Mouse (Mus musculus) megakaryocyte-erythroid progenitor cell, adult 5-6 weeks (primary cell): ENCODE data around the gene Hdgfl3. TPM values are rescaled to one million over a fixed set of nuclear protein-coding genes. Genes with fewer than 3 reads are reported as not detected.
A peak's percentile ranks its signal among the peaks of the same experiment; 100 is the strongest.

Source experiments
- ATAC-seq: replicated peaks from 2 replicates; pipeline ENCODE4 v1.8.0; 2016; ENCODE audit warnings: mild to moderate bottlenecking, inconsistent platforms; ENCODE audit not compliant: severe bottlenecking, poor library complexity, low FRiP score, low TSS enrichment
- total RNA-seq, 2 experiments: library from RNA; stranded (forward) in 1 of 2; stranded (reverse) in 1 of 2; fragments of 200-1000, 215-1000 nt in 1 of 2; fragments of >200 nt in 1 of 2; fragmentation: Nextera tagmentation in 1 of 2; gene quantifications; 2 replicates each; pipeline ENCODE4 v1.2.3; 2014 to 2017

Gene Hdgfl3
- total RNA-seq (2014; fragmentation: Nextera tagmentation) (0.32 and 0.76 TPM in 2 replicates), total RNA-seq (2017) (0.56 and 3.6 TPM in 2 replicates)

DNA sequence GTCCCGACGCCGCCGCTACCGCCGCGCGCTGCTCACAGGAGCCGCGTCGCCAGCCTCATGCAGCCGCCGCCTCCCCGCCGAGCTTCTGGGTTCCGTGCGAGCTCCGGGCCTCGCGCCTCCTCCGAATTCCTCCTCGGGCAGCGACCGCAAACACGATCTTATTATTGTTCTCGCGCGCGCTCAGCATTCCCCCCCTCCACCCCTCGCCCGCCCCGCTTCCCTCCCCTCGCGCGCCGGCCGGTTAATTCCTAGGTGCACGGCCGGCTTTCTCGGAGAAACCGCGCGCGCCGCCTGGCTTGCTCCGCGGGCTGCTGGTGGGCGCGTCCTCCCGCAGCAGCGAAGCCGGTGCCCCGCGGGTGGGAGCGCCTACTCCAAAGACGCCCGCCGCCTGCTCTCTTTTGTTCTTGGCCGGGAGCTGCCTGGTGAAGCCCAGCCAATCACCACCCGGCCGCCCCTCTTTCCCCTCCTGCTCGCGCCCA lies at the start of gene Hdgfl3:
Gene Hdgfl3, minus strand, starts transcription at position 207 of the 479 bp plus-strand sequence.
- ATAC-seq: 0 out of 2 replicates have a peak, but pooled peaks have one; percentile 26

DNA sequence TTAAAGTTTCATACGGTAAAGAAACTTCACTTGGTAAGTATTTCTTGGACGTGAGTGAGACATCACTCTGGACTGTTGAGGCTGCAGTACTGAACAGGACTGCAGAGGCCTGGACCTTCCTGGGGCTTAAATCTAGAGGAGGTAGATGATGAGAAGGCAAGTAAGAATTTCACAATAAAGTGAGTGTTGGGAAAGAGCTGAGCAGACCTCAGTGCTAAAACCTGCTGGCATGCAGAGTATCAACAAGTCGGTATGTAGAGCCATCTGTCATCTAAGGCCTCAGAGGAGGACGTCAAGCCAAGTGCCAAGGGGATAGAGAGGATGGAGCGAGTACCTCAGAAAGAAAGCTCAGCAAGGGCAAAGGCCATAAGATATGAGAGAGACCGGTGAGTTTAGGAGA lies 49.4 kb upstream of the Hdgfl3 start:
- no peak for ATAC-seq

DNA sequence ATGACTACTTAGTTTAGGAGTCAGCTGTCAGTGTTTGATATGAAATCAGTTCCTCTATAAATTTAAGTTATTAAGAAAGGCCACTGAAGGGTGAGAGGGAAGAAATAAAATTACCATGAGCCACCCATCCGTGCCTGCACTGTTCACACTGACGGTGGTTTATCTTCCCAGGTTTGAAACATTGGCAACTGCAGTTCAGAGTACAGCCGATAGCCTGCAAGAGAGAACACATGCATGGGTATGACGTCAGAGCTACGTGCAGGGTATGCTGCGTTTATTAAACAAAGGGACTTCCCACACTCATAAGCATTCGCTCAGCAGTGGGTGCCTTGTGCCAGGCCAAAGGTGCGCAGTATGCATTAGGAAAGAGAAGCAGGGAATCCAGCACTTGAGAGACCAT lies 44.0 kb upstream of the Hdgfl3 start:
- ATAC-seq: no peak

DNA sequence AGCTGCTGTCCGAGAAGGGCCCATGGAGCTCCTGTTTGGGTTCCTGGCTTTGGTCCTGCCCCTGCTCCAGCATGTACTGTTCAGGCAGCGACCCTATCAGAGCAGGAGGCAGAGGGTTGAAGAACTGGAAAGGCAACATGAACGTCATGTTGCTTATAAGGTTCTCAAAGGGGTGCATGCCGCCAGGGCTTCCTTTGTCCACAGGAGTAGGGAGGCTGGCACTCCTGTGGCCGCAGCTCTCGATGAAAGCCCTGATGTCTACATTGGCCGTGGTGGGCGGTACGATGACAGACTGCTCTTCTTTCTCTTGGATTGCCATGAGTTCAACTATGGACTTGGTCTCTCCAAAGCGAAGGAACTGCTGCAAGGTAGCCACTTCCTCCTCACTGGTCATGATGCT lies 40.3 kb upstream of the Hdgfl3 start:
- ATAC-seq: no peak

- ATAC-seq: no peak
These were observed 39.7 kb upstream of the Hdgfl3 start for GRCm38 (mm10) chr7:81973939-81974338.

GRCm38 (mm10) chr7:81973339-81973738 lies 39.1 kb upstream of the Hdgfl3 start:
- no peak for ATAC-seq

GRCm38 (mm10) chr7:81968975-81969374 lies 34.7 kb upstream of the Hdgfl3 start:
- no peak for ATAC-seq

DNA sequence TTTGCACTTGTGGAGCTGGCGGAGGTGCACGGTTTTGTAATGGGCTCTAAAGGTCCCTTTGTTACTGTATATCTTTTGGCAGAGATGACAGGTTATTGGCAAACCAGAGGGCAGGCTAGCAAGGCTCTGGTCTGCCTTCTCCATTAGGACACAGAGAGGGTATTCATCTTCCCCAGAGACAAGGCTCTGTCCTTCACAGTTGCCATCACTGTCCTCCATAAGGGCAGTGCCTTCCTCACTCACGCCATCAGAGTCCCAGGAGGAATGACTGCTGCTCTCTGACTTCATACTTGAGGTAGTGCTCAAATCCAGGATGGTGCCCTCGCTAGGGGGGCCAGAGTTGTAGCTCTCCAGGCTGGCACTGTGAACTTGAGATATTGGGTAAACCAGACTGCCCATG lies 34.2 kb upstream of the Hdgfl3 start:
- ATAC-seq: no peak

GRCm38 (mm10) chr7:81966195-81966594 lies 31.9 kb upstream of the Hdgfl3 start:
- no peak for ATAC-seq

GRCm38 (mm10) chr7:81959704-81960103 lies 25.4 kb upstream of the Hdgfl3 start:
- ATAC-seq: 0 out of 2 replicates have a peak, but pooled peaks have one; percentile 57

DNA sequence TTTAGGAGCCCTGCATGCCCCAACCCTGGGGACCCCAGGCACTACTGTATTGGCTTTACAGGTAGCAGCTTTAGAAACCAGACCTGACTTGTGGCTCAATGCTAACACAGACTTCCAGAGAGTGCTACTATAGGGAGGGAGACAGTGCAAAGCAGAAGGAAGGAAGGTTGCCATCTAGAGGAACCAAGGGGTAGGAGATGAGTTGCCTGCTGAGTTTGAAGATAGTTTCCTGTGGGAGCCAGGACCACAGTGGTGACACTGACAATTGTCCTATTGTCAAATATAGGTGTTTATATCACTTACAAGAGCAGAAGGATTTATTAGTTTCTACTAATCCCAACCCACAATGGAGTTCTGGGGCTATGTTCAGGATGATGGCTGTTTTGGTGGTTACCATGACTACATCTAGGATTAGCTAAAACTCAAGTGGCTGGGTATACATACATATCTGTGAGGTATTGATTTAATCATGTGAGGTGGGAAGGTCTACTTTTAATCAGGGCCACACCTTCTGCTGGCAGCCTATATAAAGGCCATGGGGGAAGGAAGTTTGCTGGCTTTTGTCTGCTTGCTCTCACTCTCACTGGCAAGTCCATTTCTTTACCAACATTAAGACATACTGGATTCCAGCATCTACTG lies 20.1 kb upstream of the Hdgfl3 start:
- no peak for ATAC-seq

GRCm38 (mm10) chr7:81950499-81950898 lies 16.2 kb upstream of the Hdgfl3 start:
- ATAC-seq: no peak

GRCm38 (mm10) chr7:81945398-81945797 lies 11.1 kb upstream of the Hdgfl3 start:
- no peak for ATAC-seq

- ATAC-seq: 0 out of 2 replicates have a peak, but pooled peaks have one; percentile 30
These were observed 533 bp upstream of the Hdgfl3 start for GRCm38 (mm10) chr7:81934806-81935205.

- peak; percentile 25; the same call in 1 of the 2 replicates for ATAC-seq
These were observed 539 bp downstream of the Hdgfl3 start for GRCm38 (mm10) chr7:81933601-81934266.

GRCm38 (mm10) chr7:81933061-81933600 lies 1.1 kb downstream of the Hdgfl3 start:
- ATAC-seq: no peak

DNA sequence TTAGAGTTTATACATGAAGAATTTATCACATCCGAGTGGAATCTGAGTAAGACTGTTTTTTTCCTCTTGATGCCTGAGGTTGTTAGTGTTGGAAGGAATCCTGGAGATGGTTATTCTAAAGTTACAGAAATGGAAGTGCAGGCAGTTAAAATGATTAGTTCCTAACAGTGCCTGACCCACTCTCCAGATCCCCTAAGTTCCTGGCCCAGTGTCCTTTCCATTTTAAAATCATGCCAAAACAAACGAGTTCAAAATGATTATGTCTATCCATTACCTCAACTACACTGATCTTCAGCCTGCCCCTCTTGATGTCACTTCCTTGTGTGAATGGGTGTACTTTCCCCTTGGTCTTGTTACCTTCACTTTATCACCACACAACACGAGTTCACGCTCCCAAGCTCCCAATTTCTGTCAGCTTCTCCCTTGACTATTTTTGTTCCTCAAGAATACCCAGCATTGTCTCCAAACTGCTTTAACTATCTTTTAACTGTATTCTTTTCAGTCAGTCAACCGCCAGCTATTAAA lies 1.7 kb downstream of the Hdgfl3 start:
- ATAC-seq: no peak

GRCm38 (mm10) chr7:81928998-81929397 lies 5.3 kb downstream of the Hdgfl3 start:
- no peak for ATAC-seq

DNA sequence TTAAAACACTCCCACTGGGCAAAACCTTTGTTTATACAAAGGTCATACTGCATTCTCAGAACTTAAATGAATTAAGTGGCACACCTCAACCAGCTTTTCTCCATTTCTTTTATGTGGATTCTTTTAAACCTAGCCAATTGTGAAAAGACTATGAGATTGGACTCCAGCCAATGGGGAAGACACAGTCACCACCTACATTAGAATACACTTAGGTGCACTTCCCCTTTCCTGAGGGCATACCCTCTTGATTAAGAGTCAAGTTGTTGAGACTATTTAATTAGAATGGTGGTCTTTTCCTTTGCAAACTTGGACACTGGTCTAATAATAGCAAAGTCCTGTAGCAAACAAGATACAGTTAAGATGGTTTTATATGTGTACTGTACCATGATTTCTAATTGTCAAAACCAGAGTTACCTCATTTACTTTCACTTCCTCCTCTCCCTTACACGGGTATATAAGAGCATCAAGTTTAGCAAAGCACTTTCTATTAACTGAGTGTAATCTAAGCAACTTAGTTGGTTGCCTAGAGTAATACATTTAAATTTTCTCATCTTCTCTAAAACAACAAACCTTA lies 12.8 kb downstream of the Hdgfl3 start:
- no peak for ATAC-seq

DNA sequence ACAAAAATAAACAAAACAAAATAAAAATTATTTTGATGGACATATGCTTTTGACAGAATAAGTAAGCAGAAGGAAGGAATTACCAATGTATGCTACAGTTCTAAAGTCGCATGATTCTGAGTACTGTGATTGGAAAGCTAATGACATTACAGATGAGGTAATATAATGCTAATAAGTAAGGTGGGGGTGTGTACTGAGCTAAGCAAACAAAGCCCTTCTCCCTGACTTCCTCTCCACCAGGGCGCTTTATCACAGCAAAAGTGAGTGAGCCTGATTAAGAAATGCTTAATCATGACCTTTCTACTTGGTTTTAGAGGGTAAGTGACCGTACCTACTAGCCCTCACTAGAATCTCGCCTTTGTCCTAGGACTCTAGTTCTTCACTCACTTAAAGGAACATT lies 14.0 kb downstream of the Hdgfl3 start:
- ATAC-seq: no peak
